Mouse (Mus musculus): ENCODE data around the gene Elmo3. TPM values are rescaled to one million over a fixed set of nuclear protein-coding genes. Genes with fewer than 3 reads are reported as not detected.
A peak's percentile ranks its signal among the peaks of the same experiment; 100 is the strongest.

Gene Elmo3
- total RNA-seq, 2 experiments from 2014 or later, result 3.7 to 7.8 TPM

GRCm38 (mm10) chr8:105330325-105330724, 24.9 kb downstream of the Elmo3 start:
- DNase-seq, result no peak

GRCm38 (mm10) chr8:105331469-105331868, 26.1 kb downstream of the Elmo3 start:
- no peak for DNase-seq

GRCm38 (mm10) chr8:105331931-105332330, 26.5 kb downstream of the Elmo3 start:
- DNase-seq, result no peak

GRCm38 (mm10) chr8:105332523-105332922, 27.1 kb downstream of the Elmo3 start:
- no peak for DNase-seq

GRCm38 (mm10) chr8:105336373-105337130, 31.2 kb downstream of the Elmo3 start:
- no peak for DNase-seq

- no peak for DNase-seq
These were observed 33.6 kb downstream of the Elmo3 start for GRCm38 (mm10) chr8:105338992-105339391.

GRCm38 (mm10) chr8:105339886-105340635, 34.7 kb downstream of the Elmo3 start:
- peak; percentile 41 to 63 for DNase-seq

- no peak for DNase-seq
These were observed 36.0 kb downstream of the Elmo3 start for GRCm38 (mm10) chr8:105341399-105341798.

- no peak for DNase-seq
These were observed 37.4 kb downstream of the Elmo3 start for GRCm38 (mm10) chr8:105342768-105343167.

- no peak for DNase-seq
These were observed 38.6 kb downstream of the Elmo3 start for GRCm38 (mm10) chr8:105343791-105344574.

- DNase-seq, result peak; percentile 77 to 81
These were observed 39.9 kb downstream of the Elmo3 start for GRCm38 (mm10) chr8:105345061-105345975.

GRCm38 (mm10) chr8:105346611-105347427, 41.4 kb downstream of the Elmo3 start:
- peak; percentile 51 to 71 for DNase-seq

- peak; percentile 97 to 98 for DNase-seq
These were observed 42.2 kb downstream of the Elmo3 start, which contains the start of gene Fhod1 for GRCm38 (mm10) chr8:105347428-105348221. Fhod1 (minus strand) TSS chr8:105347953.

GRCm38 (mm10) chr8:105348450-105349095, 43.2 kb downstream of the Elmo3 start, which contains the start of gene Slc9a5:
Slc9a5 (plus strand) TSS chr8:105348843.
- peak; percentile 50 to 63 for DNase-seq

- peak; percentile 35 to 57 for DNase-seq
These were observed 43.8 kb downstream of the Elmo3 start for GRCm38 (mm10) chr8:105349096-105349771.

- no peak for DNase-seq
These were observed 44.8 kb downstream of the Elmo3 start for GRCm38 (mm10) chr8:105350186-105350585.

- DNase-seq, result no peak
These were observed 48.3 kb downstream of the Elmo3 start for GRCm38 (mm10) chr8:105353583-105354135.

GRCm38 (mm10) chr8:105354549-105354948, 49.1 kb downstream of the Elmo3 start:
- DNase-seq, result no peak

Measured in adrenal gland, postnatal 36 days (tissue).